Mouse (Mus musculus) right cerebral cortex, postnatal 25 days (tissue): ENCODE measurements around the gene Cep97.

ENCODE experiments used
- DNase-seq: peaks from one replicate; pipeline ENCODE4 v3.0.0; 2022

Gene Cep97

GRCm38 (mm10) chr16:55947266-55947665 lies 12.6 kb upstream of the Cep97 start:
- DNase-seq = no peak

- DNase-seq = no peak
Measured at GRCm38 (mm10) chr16:55940781-55941180, 6.1 kb upstream of the Cep97 start.

GRCm38 (mm10) chr16:55939703-55940102 lies 5.0 kb upstream of the Cep97 start:
- DNase-seq = no peak

GRCm38 (mm10) chr16:55938761-55939160 lies 4.1 kb upstream of the Cep97 start:
- DNase-seq = no peak

- DNase-seq = peak; percentile 29
Measured at GRCm38 (mm10) chr16:55933681-55934343, 843 bp downstream of the Cep97 start.

GRCm38 (mm10) chr16:55924010-55924409 lies 10.6 kb downstream of the Cep97 start:
- no peak for DNase-seq

- DNase-seq = no peak
Measured at GRCm38 (mm10) chr16:55922079-55922478, 12.6 kb downstream of the Cep97 start.

- no peak for DNase-seq
Measured at GRCm38 (mm10) chr16:55914716-55915115, 19.9 kb downstream of the Cep97 start.

GRCm38 (mm10) chr16:55910208-55910793 lies 24.4 kb downstream of the Cep97 start:
- DNase-seq = no peak

GRCm38 (mm10) chr16:55906928-55907679 lies 27.6 kb downstream of the Cep97 start:
- DNase-seq = no peak

- DNase-seq = no peak
Measured at GRCm38 (mm10) chr16:55905370-55905769, 29.3 kb downstream of the Cep97 start.

GRCm38 (mm10) chr16:55901839-55902756 lies 32.6 kb downstream of the Cep97 start:
- DNase-seq = no peak

- no peak for DNase-seq
Measured at GRCm38 (mm10) chr16:55898385-55899002, 36.2 kb downstream of the Cep97 start.

- no peak for DNase-seq
Measured at GRCm38 (mm10) chr16:55895651-55896095, 39.0 kb downstream of the Cep97 start.

- DNase-seq = peak; percentile 91
Measured at GRCm38 (mm10) chr16:55894893-55895650, 39.6 kb downstream of the Cep97 start, which contains the start of gene Nxpe3. TSS of gene Nxpe3 (minus strand) at chr16:55895285.

GRCm38 (mm10) chr16:55894536-55894892 lies 40.1 kb downstream of the Cep97 start:
- DNase-seq = no peak

- DNase-seq = no peak
Measured at GRCm38 (mm10) chr16:55893410-55894107, 41.1 kb downstream of the Cep97 start.

GRCm38 (mm10) chr16:55892484-55892883 lies 42.2 kb downstream of the Cep97 start:
- DNase-seq = no peak

- DNase-seq = no peak
Measured at GRCm38 (mm10) chr16:55891346-55891745, 43.3 kb downstream of the Cep97 start.

GRCm38 (mm10) chr16:55890346-55891136 lies 44.1 kb downstream of the Cep97 start:
- no peak for DNase-seq
